Mouse (Mus musculus) stomach, embryonic 14.5 days (tissue): ENCODE data around the gene Tbc1d22a. TPM values are rescaled to one million over a fixed set of nuclear protein-coding genes. Genes with fewer than 3 reads are reported as not detected.

ENCODE experiments used
- ATAC-seq: fragments of 200-750 bp; cut with Nextera tagmentation; 2 replicates; pipeline ENCODE4 v1.8.0; 2017; ENCODE audit warnings: low read depth, moderate TSS enrichment; ENCODE audit not compliant: insufficient number of reproducible peaks, insufficient read depth, low FRiP score
- H3K27ac ChIP-seq: fragments of 300-500 bp; sonication (generic); 2 replicates; pipeline ENCODE4 v1.5.1; 2014; ENCODE audit warnings: mild to moderate bottlenecking, low read length, moderate library complexity, mixed read lengths
- H3K27me3 ChIP-seq: fragments of 300-500 bp; sonication (generic); 2 replicates; pipeline ENCODE4 v1.6.1; 2014; ENCODE audit warnings: low read length, control low read depth, mixed read lengths; ENCODE audit not compliant: control insufficient read depth, insufficient read depth
- H3K36me3 ChIP-seq: fragments of 300-500 bp; sonication (generic); 2 replicates; pipeline ENCODE4 v1.6.1; 2014; ENCODE audit warnings: mild to moderate bottlenecking, control low read depth, low read length, moderate library complexity, mixed read lengths; ENCODE audit not compliant: control insufficient read depth, insufficient read depth
- H3K4me1 ChIP-seq: fragments of 300-500 bp; sonication (generic); 2 replicates; pipeline ENCODE4 v1.6.1; 2014; ENCODE audit warnings: low read length, control low read depth, mixed read lengths; ENCODE audit not compliant: control insufficient read depth, insufficient read depth
- H3K4me2 ChIP-seq: fragments of 300-500 bp; sonication (generic); replicated peaks from 2 replicates; pipeline ENCODE4 v1.6.1; 2014; ENCODE audit warnings: low read depth, low read length, control low read depth
- H3K4me3 ChIP-seq: fragments of 300-500 bp; sonication (generic); 2 replicates; pipeline ENCODE4 v1.5.1; 2014; ENCODE audit warnings: low read depth, low read length, control low read depth
- H3K9ac ChIP-seq: fragments of 300-500 bp; sonication (generic); replicated peaks from 2 replicates; pipeline ENCODE4 v1.6.1; 2014; ENCODE audit warnings: low read depth, mild to moderate bottlenecking, control low read depth, low read length, moderate library complexity, mixed read lengths
- H3K9me3 ChIP-seq: fragments of 300-500 bp; sonication (generic); 2 replicates; pipeline ENCODE4 v1.6.1; 2016; ENCODE audit warnings: low read depth, low read length, control low read depth; ENCODE audit not compliant: control insufficient read depth
- WGBS: fragments of 180-500 bp; shearing (Covaris S2); extraction: QIAGEN DNeasy Blood & Tissue Kit; methylation state at CpG from one replicate; pipeline ENCODE4 v1.1.7; 2014; 5-methylcytosine and 5-hydroxymethylcytosine counted together
- polyA plus RNA-seq: library from polyadenylated mRNA; unstranded; fragments of >200 nt; fragmentation: Nextera tagmentation; extraction: Ambion mirVana; gene quantifications from 2 replicates; pipeline ENCODE4 v1.2.1, GENCODE M21; 2014

Gene Tbc1d22a
- polyA plus RNA-seq, 1 experiment from 2014 or later: 9.3 TPM

DNA sequence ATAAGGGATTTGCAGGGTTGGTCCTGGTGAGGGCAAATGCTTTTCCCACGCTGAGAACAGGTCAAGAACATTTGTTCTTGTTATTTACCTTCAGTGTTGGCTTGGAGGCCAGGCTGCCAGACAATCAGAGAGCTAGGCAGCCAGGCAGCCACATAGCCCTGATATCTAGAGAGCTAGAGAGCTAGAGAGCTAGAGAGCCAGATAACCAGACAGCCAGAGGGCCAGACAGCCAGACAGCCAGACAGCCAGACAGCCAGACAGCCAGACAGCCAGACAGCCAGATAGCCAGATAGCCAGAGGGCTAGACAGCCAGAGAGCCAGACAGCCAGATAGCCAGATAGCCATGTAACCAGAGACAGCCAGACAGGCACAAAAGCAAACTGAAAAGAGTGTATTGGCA is 208.6 kb downstream of the Tbc1d22a start:
- H3K4me2 ChIP-seq: no peak overlapping the region
- no peak for ATAC-seq
- no peak overlapping the region for H3K27ac ChIP-seq
- H3K36me3 ChIP-seq: no peaks in the 10 kb centered on the region
- no peak overlapping the region for H3K4me3 ChIP-seq
- 42% methylated on average over 1 of the region's 1 CpGs for WGBS
- no peak overlapping the region for H3K9ac ChIP-seq
- no peaks in the 10 kb centered on the region for H3K27me3 ChIP-seq
- no peaks in the 10 kb centered on the region for H3K4me1 ChIP-seq
- no peaks in the 10 kb centered on the region for H3K9me3 ChIP-seq

DNA sequence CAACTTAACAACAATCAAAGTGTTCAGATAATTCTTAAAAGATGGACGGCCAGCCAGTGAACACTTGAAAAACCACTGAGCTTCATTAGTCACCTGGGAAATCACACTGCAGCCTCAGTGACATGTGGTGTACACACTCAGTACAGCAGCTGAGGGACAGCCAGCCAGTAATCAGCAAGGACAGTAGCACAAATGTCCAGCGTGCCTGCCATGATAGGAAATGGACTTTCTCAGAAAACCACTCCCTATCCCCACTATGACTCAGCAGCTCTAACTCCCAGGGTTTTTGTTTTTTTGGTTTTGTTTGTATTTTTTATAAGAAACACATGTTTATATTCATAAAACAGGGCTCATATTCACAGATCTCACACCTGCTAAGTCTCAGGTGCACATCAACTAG is 209.6 kb downstream of the Tbc1d22a start:
- WGBS: 45% methylated on average over 2 of the region's 2 CpGs
- H3K27me3 ChIP-seq: no peaks in the 10 kb centered on the region
- H3K4me2 ChIP-seq: no peak overlapping the region
- H3K9ac ChIP-seq: no peak overlapping the region
- H3K27ac ChIP-seq: no peak overlapping the region
- no peaks in the 10 kb centered on the region for H3K4me1 ChIP-seq
- no peak for ATAC-seq
- no peaks in the 10 kb centered on the region for H3K9me3 ChIP-seq
- no peak overlapping the region for H3K4me3 ChIP-seq
- no peaks in the 10 kb centered on the region for H3K36me3 ChIP-seq

DNA sequence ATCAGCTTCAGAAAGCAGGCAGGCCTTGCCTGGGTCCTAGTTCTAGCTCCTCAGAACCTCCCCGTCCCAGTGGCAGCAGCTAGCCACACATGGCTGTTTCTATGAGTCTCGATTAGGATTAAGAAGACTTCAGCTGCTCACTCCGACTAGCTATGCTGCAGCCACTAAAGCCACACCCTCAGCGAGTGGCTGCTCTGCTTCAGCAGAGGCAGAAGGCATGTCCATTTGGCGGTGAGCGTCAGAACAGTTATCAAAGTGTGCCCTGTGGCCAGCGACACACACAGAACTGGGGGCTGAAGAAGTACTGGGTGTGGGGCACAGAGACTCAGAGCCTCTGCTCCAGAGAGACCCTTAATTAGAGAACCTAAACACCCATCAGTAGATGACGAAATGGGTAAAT is 210.7 kb downstream of the Tbc1d22a start:
- no peak for ATAC-seq
- 51% methylated on average over 8 of the region's 8 CpGs for WGBS
- Histone ChIP-seq H3K4me2 (no peak overlapping the region), H3K36me3 (no peaks in the 10 kb centered on the region), H3K4me3 (no peak overlapping the region), H3K4me1 (no peaks in the 10 kb centered on the region), H3K9ac (no peak overlapping the region), H3K27ac (no peak overlapping the region), H3K27me3 (no peaks in the 10 kb centered on the region), H3K9me3 (no peaks in the 10 kb centered on the region)

DNA sequence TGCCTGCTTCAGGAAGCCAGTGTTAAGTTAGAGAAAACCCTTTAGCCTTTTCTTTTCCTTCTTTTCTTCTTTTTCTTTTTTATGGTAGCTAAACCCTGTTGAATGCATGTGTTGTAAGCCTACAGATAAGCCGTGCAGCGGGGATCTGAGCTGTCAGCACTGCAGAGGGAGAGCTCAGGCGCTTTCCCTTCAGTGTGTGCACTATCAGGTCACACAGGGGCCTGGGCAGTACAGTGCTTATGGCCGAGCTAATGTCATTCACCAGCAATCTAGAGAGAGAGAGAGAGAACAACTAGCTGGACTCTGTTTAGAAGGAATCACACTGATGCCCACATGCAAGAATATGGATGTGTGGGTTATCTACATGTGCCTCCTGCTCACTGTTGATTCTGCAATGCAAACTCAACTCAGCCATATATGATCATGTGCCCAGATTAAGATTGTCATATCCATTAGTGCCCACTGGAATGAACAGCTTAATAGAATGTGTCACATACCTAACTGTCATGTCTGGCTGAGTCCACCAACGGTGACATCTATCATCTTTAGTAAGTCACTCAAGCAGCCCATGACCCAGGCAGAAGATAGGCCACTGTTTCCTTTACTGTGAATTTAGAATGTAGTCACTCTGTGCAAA is 212.2 kb downstream of the Tbc1d22a start:
- ATAC-seq: no peak
- no peak overlapping the region for H3K27ac ChIP-seq
- H3K4me3 ChIP-seq: no peak overlapping the region
- no peaks in the 10 kb centered on the region for H3K4me1 ChIP-seq
- WGBS: 74% methylated on average over 5 of the region's 5 CpGs
- H3K36me3 ChIP-seq: no peaks in the 10 kb centered on the region
- H3K9me3 ChIP-seq: no peaks in the 10 kb centered on the region
- H3K27me3 ChIP-seq: no peaks in the 10 kb centered on the region
- H3K4me2 ChIP-seq: no peak overlapping the region
- no peak overlapping the region for H3K9ac ChIP-seq

DNA sequence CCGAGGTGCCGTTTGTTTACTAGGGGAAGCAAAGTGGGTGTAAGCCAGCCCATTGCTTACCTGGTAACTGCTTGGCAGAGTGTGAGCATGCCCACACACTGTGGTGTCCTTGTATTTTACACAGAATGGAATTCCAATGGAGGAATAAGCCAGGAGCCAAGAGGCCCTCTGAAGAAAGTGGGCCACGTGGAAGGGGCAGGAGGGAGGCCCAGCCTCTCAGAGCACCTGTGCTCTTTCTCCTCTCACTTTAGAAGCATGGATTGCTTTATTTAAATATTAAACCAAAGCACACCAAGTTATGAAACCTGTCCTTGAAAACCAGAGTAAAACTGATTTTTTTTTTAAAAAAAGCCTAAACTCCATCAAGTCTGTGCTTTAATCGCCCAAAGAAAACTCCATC is 213.2 kb downstream of the Tbc1d22a start:
- H3K4me3 ChIP-seq: no peak overlapping the region
- WGBS: 72% methylated on average over 4 of the region's 4 CpGs
- no peaks in the 10 kb centered on the region for H3K9me3 ChIP-seq
- H3K9ac ChIP-seq: no peak overlapping the region
- H3K27me3 ChIP-seq: no peaks in the 10 kb centered on the region
- no peak overlapping the region for H3K4me2 ChIP-seq
- H3K36me3 ChIP-seq: no peaks in the 10 kb centered on the region
- no peaks in the 10 kb centered on the region for H3K4me1 ChIP-seq
- ATAC-seq: no peak
- no peak overlapping the region for H3K27ac ChIP-seq

DNA sequence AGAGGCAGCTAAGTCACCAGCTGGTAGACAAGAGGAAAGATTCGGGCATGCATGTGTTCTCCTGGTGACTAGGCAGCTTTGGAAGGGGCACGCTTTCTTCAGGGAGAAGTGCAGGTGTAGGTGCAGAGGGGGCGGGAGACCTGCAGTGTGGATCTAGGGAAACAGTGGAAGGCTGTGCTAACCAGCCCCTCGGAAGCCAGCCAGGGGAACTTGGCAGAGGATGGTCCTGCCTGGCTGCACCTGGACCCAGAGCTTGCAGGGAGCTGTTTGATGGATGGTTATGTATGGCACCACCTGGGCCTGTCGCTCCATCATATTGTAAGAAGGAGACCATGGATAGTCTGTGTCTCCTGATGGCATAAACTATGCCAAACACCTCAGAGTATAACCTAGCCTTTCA is 214.2 kb downstream of the Tbc1d22a start:
- H3K4me1 ChIP-seq: no peaks in the 10 kb centered on the region
- no peak overlapping the region for H3K27ac ChIP-seq
- no peak overlapping the region for H3K4me3 ChIP-seq
- H3K27me3 ChIP-seq: no peaks in the 10 kb centered on the region
- H3K36me3 ChIP-seq: no peaks in the 10 kb centered on the region
- no peak overlapping the region for H3K4me2 ChIP-seq
- ATAC-seq: no peak
- H3K9ac ChIP-seq: no peak overlapping the region
- 82% methylated on average over 5 of the region's 5 CpGs for WGBS
- H3K9me3 ChIP-seq: no peaks in the 10 kb centered on the region

DNA sequence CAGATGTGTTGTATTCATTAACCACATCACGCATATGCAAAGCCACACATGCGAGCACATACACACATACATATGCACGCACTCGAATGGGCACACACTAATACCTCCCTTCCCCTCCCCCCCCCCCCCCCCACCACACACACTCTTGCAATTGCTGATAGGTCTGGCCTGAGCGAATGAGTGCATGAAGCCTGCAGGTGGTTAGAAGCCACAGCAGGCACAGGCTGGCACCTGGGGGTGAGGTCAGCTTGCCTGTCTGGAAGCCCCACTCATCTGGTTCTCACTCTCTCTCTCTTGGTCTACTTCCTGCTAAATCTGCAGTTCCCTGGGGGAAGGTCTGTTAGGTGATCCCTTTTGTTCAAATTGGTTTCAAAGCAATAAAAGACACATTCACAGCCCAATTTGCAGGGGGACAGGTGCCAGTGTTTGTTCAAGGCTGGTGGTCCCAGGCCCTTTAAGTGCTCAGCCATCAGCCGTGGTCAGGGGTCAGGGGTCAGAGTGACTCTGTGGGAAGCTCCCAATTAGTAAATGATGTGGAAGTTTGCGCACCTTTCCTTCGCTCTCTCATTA is 215.6 kb downstream of the Tbc1d22a start:
- no peak; the same call in 1 of the 2 replicates for ATAC-seq
- 73% methylated on average over 8 of the region's 8 CpGs for WGBS
- Histone ChIP-seq H3K27ac (no peak overlapping the region), H3K4me2 (no peak overlapping the region), H3K9ac (no peak overlapping the region), H3K27me3 (no peaks in the 10 kb centered on the region), H3K36me3 (no peaks in the 10 kb centered on the region), H3K4me3 (no peak overlapping the region), H3K4me1 (no peaks in the 10 kb centered on the region), H3K9me3 (no peaks in the 10 kb centered on the region)

DNA sequence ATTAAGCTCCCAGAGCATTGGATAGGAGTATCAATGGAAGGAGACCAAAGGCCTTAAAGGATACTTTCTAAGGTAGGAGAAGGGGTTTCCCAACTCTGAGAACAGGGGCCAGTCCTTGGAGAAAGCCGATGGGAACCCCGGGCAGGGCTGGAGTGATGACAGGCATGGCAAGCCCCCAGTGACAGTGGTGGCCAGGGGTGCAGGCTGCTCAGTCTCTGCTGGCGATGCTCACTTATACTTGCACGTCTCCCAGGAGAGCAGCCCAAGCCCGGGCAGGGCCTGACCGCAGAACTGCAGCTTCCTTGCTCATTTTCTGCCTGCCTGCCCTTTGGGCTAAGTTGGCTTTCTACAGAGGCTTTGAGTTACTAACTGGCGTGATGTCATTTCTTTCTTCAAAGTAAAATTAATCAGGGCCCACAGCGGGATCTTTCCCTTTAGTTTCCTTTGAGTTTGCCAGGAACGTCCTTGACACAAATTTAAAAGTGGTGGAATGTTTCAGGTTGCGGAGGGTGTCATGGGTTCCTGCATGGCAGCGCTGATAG is 217.4 kb downstream of the Tbc1d22a start:
- ATAC-seq: no peak
- Histone ChIP-seq H3K4me1 (no peaks in the 10 kb centered on the region), H3K27ac (no peak overlapping the region), H3K36me3 (no peaks in the 10 kb centered on the region), H3K27me3 (no peaks in the 10 kb centered on the region), H3K9me3 (no peaks in the 10 kb centered on the region), H3K9ac (no peak overlapping the region), H3K4me2 (no peak overlapping the region), H3K4me3 (no peak overlapping the region)
- whole genome bisulfite sequencing: 84% methylated on average over 11 of the region's 11 CpGs

DNA sequence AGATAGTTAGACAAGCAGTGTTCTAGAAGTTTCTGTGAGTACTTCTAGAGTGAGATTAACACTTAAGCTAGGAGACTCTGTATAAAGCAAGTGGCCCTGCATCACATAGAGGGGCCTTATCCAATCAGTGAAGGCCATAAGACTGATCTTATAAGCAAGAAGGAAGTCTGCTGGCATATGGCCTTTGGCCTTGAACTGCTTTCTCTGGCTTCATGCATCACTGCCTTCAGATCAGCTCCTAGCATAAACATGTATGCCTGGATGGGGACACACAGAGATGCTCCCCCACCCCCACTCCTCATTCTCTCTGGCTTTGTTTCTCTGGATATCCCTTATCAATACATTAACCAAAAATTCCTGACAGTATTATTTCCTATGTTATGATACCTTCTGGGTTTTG is 218.5 kb downstream of the Tbc1d22a start:
- Histone ChIP-seq H3K27me3 (no peaks in the 10 kb centered on the region), H3K4me3 (no peak overlapping the region), H3K4me2 (no peak overlapping the region), H3K9ac (no peak overlapping the region), H3K36me3 (no peaks in the 10 kb centered on the region), H3K9me3 (no peaks in the 10 kb centered on the region), H3K4me1 (no peaks in the 10 kb centered on the region), H3K27ac (no peak overlapping the region)
- ATAC-seq: no peak
